Comparison of ENCODE assay signal across 22 mouse cellular contexts in the genomic region with DNA sequence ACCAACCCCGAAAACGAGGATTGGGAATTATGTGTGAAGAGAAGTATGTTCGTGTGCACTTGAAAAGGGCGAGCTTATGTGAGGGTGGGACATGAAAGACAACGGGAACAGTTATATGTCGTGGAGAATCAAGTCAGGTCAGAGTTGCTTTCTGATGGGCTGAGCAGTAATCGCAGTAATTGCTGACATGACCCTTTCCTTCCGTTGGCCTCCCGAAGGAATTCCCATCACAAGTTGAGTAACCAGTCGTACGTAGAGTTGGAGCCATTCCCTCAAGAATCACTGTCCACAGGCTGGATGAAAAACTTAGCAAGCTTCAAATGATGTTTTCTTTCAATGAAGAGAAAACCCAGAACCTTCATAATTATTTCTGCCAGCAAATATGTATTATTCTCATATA. TPM values are rescaled to one million over a fixed set of nuclear protein-coding genes. Genes with fewer than 3 reads are reported as not detected.
DNase-seq lines count a peak whose midpoint lies in the region; TF ChIP-seq lines count a peak whose summit lies in the region.
"Had no signal": no experiment of that assay in that cellular context is flagged by ENCODE, and none has a peak within 500 bp of the region (broad histone marks: within the 10 kb centered on the region; RNA-seq: fewer than 3 reads in every experiment).

No protein-coding gene starts in this region.

- peak; percentile 55 for DNase-seq in heart, adult 11 months
- DNase-seq in heart, postnatal 4 days = no peak
- no peak for DNase-seq in ES-E14 (ENCODE audit: low read depth, low spot score)
- peak; percentile 92 for DNase-seq in Muller cell, postnatal 12 days (ENCODE audit: inconsistent ontology term)
- peak; percentile 98 for DNase-seq in retina, postnatal 1 day
- no peak for DNase-seq in layer of hippocampus, adult 2 months (ENCODE audit: low spot score in 2 of 2)
- DNase-seq: adrenal gland, adult 8-10 months; adrenal gland, postnatal 36 days; cerebellum, adult 18-20 months; cerebellum, adult 9-10 months; cerebellum, postnatal 14 days; gastrocnemius, adult 2 months; gastrocnemius, postnatal 14 days; heart, adult 18-20 months; heart, postnatal 10 days; heart, postnatal 36 days had no signal

- H3K36me3 ChIP-seq in ES-E14 (ENCODE audit: control insufficient read depth, insufficient read depth, low read length, poor library complexity, severe bottlenecking) = no peaks in the 10 kb centered on the region
- H3K36me3 ChIP-seq: embryonic facial prominence, embryonic 12.5 days; forebrain, embryonic 12.5 days; heart, embryonic 12.5 days; heart, embryonic 15.5 days; hindbrain, embryonic 15.5 days had no signal

- H3K4me3 ChIP-seq in ES-E14 (ENCODE audit: insufficient read depth in 1 of 2, low read depth in 1 of 2, low read length in 2 of 2, poor library complexity in 1 of 2, severe bottlenecking in 1 of 2) = no peak overlapping the region
- H3K4me3 ChIP-seq in layer of hippocampus, adult 2 months = no peak overlapping the region
- H3K4me3 ChIP-seq: embryonic facial prominence, embryonic 12.5 days; erythroblast, embryonic 14.5 days; forebrain, embryonic 12.5 days; gastrocnemius, adult 2 months; heart, embryonic 12.5 days; heart, embryonic 15.5 days; hindbrain, embryonic 15.5 days had no signal

- H3K9me3 ChIP-seq in ES-E14 (ENCODE audit: control insufficient read depth, insufficient read depth, low read depth, low read length) = no peaks in the 10 kb centered on the region
- H3K9me3 ChIP-seq: embryonic facial prominence, embryonic 12.5 days; forebrain, embryonic 12.5 days; heart, embryonic 12.5 days; heart, embryonic 15.5 days; hindbrain, embryonic 15.5 days had no signal

- no peak overlapping the region for H3K9ac ChIP-seq in ES-E14 (ENCODE audit: insufficient read depth, low read depth, low read length, poor library complexity, severe bottlenecking)
- H3K9ac ChIP-seq: embryonic facial prominence, embryonic 12.5 days; forebrain, embryonic 12.5 days; heart, embryonic 12.5 days; heart, embryonic 15.5 days; hindbrain, embryonic 15.5 days had no signal

- in situ Hi-C loops in ES-E14 (cut with MboI; ENCODE audit: low sequenced_read_pairs in 2 of 2, unreplicated experiment in 2 of 2) = no loop called here

- H3K4me1 ChIP-seq in ES-E14 (ENCODE audit: control insufficient read depth in 2 of 2, insufficient read depth in 2 of 2, low read length in 2 of 2, poor library complexity in 1 of 2) = peaks cover 1 to 9% of the 10 kb centered on the region in 2 experiments; a peak in 1 of 4 replicates
- H3K4me1 ChIP-seq: forebrain, embryonic 12.5 days; heart, embryonic 12.5 days; heart, embryonic 15.5 days; hindbrain, embryonic 15.5 days had no signal

- H3K27ac ChIP-seq in ES-E14 (ENCODE audit: insufficient read depth, low read depth, low read length, poor library complexity, severe bottlenecking) = no peak overlapping the region
- H3K27ac ChIP-seq in layer of hippocampus, adult 2 months = no peak overlapping the region
- H3K27ac ChIP-seq: embryonic facial prominence, embryonic 12.5 days; forebrain, embryonic 12.5 days; gastrocnemius, adult 2 months; heart, embryonic 15.5 days; hindbrain, embryonic 15.5 days had no signal

- no peak for TF ChIP-seq CTCF in layer of hippocampus, adult 2 months (conservative IDR thresholded peaks at IDR 0.05)

TF ChIP-seq in ES-E14, 5 proteins besides CTCF, POLR2A, EP300 and RAD21:
- TF ChIP-seq MAFK (IDR thresholded peaks at IDR 0.05; ENCODE audit: insufficient read depth, low read depth, low read length) = peak; percentile 85
- no peak for TF ChIP-seq ZNF384 (IDR thresholded peaks at IDR 0.05; ENCODE audit: low read depth, low read length)

RNA-seq across cellular contexts. Expression of gene Ank3, which starts 13.9 kb away (rescaled TPM):
- 10 to 100 TPM; 84.2 to 92.8 TPM for total RNA-seq in heart, postnatal 4 days (2021)
- 6.5 and 14.0 TPM in 2 replicates for total RNA-seq in ES-E14 (2012; rRNA removed)
- total RNA-seq in layer of hippocampus, adult 2 months (2021) = 100 to 1,000 TPM; 474 to 477 TPM

RNA-seq across cellular contexts. Expression of gene Cdk1, which starts 31.9 kb away (rescaled TPM):
- 100 to 1,000 TPM; 130 to 136 TPM for total RNA-seq in heart, postnatal 4 days (2021)
- total RNA-seq in ES-E14 (2012; rRNA removed) = 191 and 351 TPM in 2 replicates
- total RNA-seq in layer of hippocampus, adult 2 months (2021) = under 1 TPM; 0.61 to 1.00 TPM
- total RNA-seq: gastrocnemius, adult 2 months had no signal

Comparison
In these comparisons a context has a peak if more than half of its experiments do, and no peak if none do; other contexts are left out.
1. DNase-seq: peak in heart, adult 11 months (single experiment), Muller cell, postnatal 12 days (single experiment) and retina, postnatal 1 day (single experiment); none in heart, postnatal 4 days (single experiment), ES-E14 (single experiment) and layer of hippocampus, adult 2 months (0 of 2).
2. RNA of gene Cdk1, which starts 31.9 kb away (total RNA-seq): 191 to 351 TPM in ES-E14 and 130 to 136 TPM in heart, postnatal 4 days; 0.61 to 1.00 TPM in layer of hippocampus, adult 2 months; every median in the first group is over 10 times any median in the second.